Mouse (Mus musculus) liver, embryonic 14.5 days (tissue): Measurements from ENCODE around the gene Il17rc. TPM values are rescaled to one million over a fixed set of nuclear protein-coding genes. Genes with fewer than 3 reads are reported as not detected.

Source experiments
- ATAC-seq: fragments of 200-750 bp; cut with Nextera tagmentation; 2 replicates; pipeline ENCODE4 v1.8.0; 2017; ENCODE audit warnings: moderate number of reproducible peaks, mild to moderate bottlenecking, moderate library complexity; ENCODE audit not compliant: insufficient read depth
- DNase-seq, 3 experiments: peaks; one replicate each; pipeline ENCODE4 v3.0.0-alpha.2; 2012 to 2013; ENCODE audit warnings: low read depth in 3 of 3, low spot score in 3 of 3
- H3K27ac ChIP-seq: fragments of 300-500 bp; sonication (generic); 2 replicates; pipeline ENCODE4 v1.5.1; 2014; ENCODE audit warnings: moderate library complexity, mild to moderate bottlenecking, control low read depth, inconsistent platforms
- H3K27me3 ChIP-seq: fragments of 300-500 bp; sonication (generic); 2 replicates; pipeline ENCODE4 v1.6.1; 2014; ENCODE audit warnings: mild to moderate bottlenecking, low read length, moderate library complexity; ENCODE audit not compliant: control insufficient read depth, insufficient read depth
- H3K36me3 ChIP-seq: fragments of 300-500 bp; sonication (generic); replicated peaks from 2 replicates; pipeline ENCODE4 v1.6.1; 2014; ENCODE audit warnings: low read depth; ENCODE audit not compliant: control insufficient read depth, insufficient read depth
- H3K4me1 ChIP-seq, 2 experiments: fragments of 200-500 bp in 1 of 2; fragments of 300-500 bp in 1 of 2; sonication (generic) in 1 of 2; replicated peaks; 2 replicates each; pipeline ENCODE4 v1.6.1; 2012 to 2014; ENCODE audit warnings: antibody characterized with exemption in 1 of 2, inconsistent platforms in 1 of 2, low read length in 1 of 2; ENCODE audit not compliant: control insufficient read depth in 2 of 2, insufficient read depth in 2 of 2
- H3K4me2 ChIP-seq: fragments of 300-500 bp; sonication (generic); 2 replicates; pipeline ENCODE4 v1.6.1; 2014; ENCODE audit warnings: low read depth, mild to moderate bottlenecking, control low read depth, moderate library complexity
- H3K4me3 ChIP-seq, 2 experiments: fragments of 200-500 bp in 1 of 2; fragments of 300-500 bp in 1 of 2; sonication (generic) in 1 of 2; 2 replicates each; pipeline ENCODE4 v1.5.1; 2012 to 2014; ENCODE audit warnings: low read depth in 2 of 2, low read length in 2 of 2, mild to moderate bottlenecking in 2 of 2, control low read depth in 1 of 2, inconsistent platforms in 1 of 2, moderate library complexity in 1 of 2; ENCODE audit not compliant: insufficient read depth in 1 of 2
- H3K9ac ChIP-seq: fragments of 300-500 bp; sonication (generic); replicated peaks from 2 replicates; pipeline ENCODE4 v1.6.1; 2014; ENCODE audit warnings: mild to moderate bottlenecking, control low read depth, moderate library complexity
- H3K9me3 ChIP-seq: fragments of 300-500 bp; sonication (generic); 2 replicates; pipeline ENCODE4 v1.6.1; 2016; ENCODE audit warnings: low read length, mixed read lengths; ENCODE audit not compliant: control insufficient read depth
- CTCF ChIP-seq: IDR thresholded peaks from 2 replicates; pipeline ENCODE4 v1.5.1; 2016; ENCODE audit warnings: antibody characterized with exemption, low read depth, control low read depth
- EP300 ChIP-seq: IDR thresholded peaks from 2 replicates; pipeline ENCODE4 v1.6.1; 2016; ENCODE audit warnings: antibody characterized with exemption, low read depth
- WGBS: fragments of 180-500 bp; shearing (Covaris S2); extraction: QIAGEN DNeasy Blood & Tissue Kit; methylation state at CpG from one replicate; pipeline ENCODE4 v1.1.7; 2014; ENCODE audit not compliant: insufficient replicate concordance; 5-methylcytosine and 5-hydroxymethylcytosine counted together
- polyA plus RNA-seq, 2 experiments: library from polyadenylated mRNA; depleted of rRNA in 1 of 2; stranded (reverse) in 1 of 2; unstranded in 1 of 2; fragments of >200 nt; fragmentation: Nextera tagmentation in 1 of 2; extraction: Ambion mirVana in 1 of 2; gene quantifications; 2 replicates each; pipeline versions ENCODE4 v1.2.1 to v1.2.3; 2012 to 2014

The Il17rc gene
- polyA plus RNA-seq, 2 experiments = 3.4 TPM

- no peak overlapping the region for H3K4me3 ChIP-seq
- H3K27ac ChIP-seq = no peak overlapping the region
These were observed 43.2 kb upstream of the Il17rc start for GRCm38 (mm10) chr6:113428006-113428405.

GRCm38 (mm10) chr6:113429965-113430364 lies 41.3 kb upstream of the Il17rc start:
- ATAC-seq (no peak), DNase-seq (no peak)
- Histone ChIP-seq H3K9ac (no peak overlapping the region), H3K27me3 (no peaks in the 10 kb centered on the region), H3K36me3 (no peaks in the 10 kb centered on the region), H3K4me2 (no peak overlapping the region), H3K4me3 (no peak overlapping the region), H3K9me3 (no peaks in the 10 kb centered on the region), H3K27ac (no peak overlapping the region), H3K4me1 (no peaks in the 10 kb centered on the region)
- WGBS = 47% methylated on average over 3 of the region's 3 CpGs
- TF ChIP-seq CTCF (no peak), EP300 (no peak)

More at GRCm38 (mm10) chr6:113428006-113428405, 43.2 kb upstream of the Il17rc start:
- Histone ChIP-seq H3K4me1 (no peaks in the 10 kb centered on the region), H3K4me2 (peak overlapping the region; percentile 9; the same call in 1 of the 2 replicates), H3K36me3 (no peaks in the 10 kb centered on the region), H3K27me3 (no peaks in the 10 kb centered on the region), H3K9me3 (no peaks in the 10 kb centered on the region), H3K9ac (no peak overlapping the region)
- WGBS = 79% methylated on average over 16 of the region's 16 CpGs
- TF ChIP-seq CTCF (no peak), EP300 (no peak)
- no peak; the same call in 1 of the 2 replicates for ATAC-seq
- no peak for DNase-seq

- Histone ChIP-seq H3K9me3 (no peaks in the 10 kb centered on the region), H3K27ac (no peak overlapping the region), H3K4me1 (no peaks in the 10 kb centered on the region), H3K36me3 (no peaks in the 10 kb centered on the region), H3K27me3 (no peaks in the 10 kb centered on the region), H3K4me3 (no peak overlapping the region), H3K9ac (no peak overlapping the region), H3K4me2 (no peak overlapping the region)
- DNase-seq = no peak
- 49% methylated on average over 3 of the region's 3 CpGs for WGBS
- no peak for TF ChIP-seq CTCF
- TF ChIP-seq EP300 = no peak
- no peak for ATAC-seq
These were observed 40.4 kb upstream of the Il17rc start for GRCm38 (mm10) chr6:113430846-113431245.

GRCm38 (mm10) chr6:113431801-113432200 lies 39.4 kb upstream of the Il17rc start:
- WGBS = 53% methylated on average over 3 of the region's 3 CpGs
- DNase-seq = no peak
- Histone ChIP-seq H3K4me2 (no peak overlapping the region), H3K4me1 (no peaks in the 10 kb centered on the region), H3K4me3 (no peak overlapping the region), H3K27ac (no peak overlapping the region), H3K9me3 (no peaks in the 10 kb centered on the region), H3K36me3 (no peaks in the 10 kb centered on the region), H3K27me3 (no peaks in the 10 kb centered on the region), H3K9ac (no peak overlapping the region)
- no peak for ATAC-seq
- TF ChIP-seq CTCF (no peak), EP300 (no peak)

- no peaks in the 10 kb centered on the region for H3K27me3 ChIP-seq
- no peak overlapping the region for H3K4me2 ChIP-seq
- H3K27ac ChIP-seq = no peak overlapping the region
- WGBS = 64% methylated on average over 3 of the region's 3 CpGs
- no peaks in the 10 kb centered on the region for H3K36me3 ChIP-seq
- no peak for DNase-seq
- H3K9me3 ChIP-seq = no peaks in the 10 kb centered on the region
- no peak overlapping the region for H3K9ac ChIP-seq
- H3K4me1 ChIP-seq = no peaks in the 10 kb centered on the region
- no peak for ATAC-seq
- H3K4me3 ChIP-seq = no peak overlapping the region
- no peak for TF ChIP-seq CTCF
- no peak for TF ChIP-seq EP300
These were observed 37.6 kb upstream of the Il17rc start for GRCm38 (mm10) chr6:113433661-113434060.
